Mouse (Mus musculus): ENCODE measurements around the gene Slc13a4.

- TF ChIP-seq CTCF (IDR thresholded peaks at IDR 0.05; ENCODE audit: insufficient read depth, low read depth, low read length) = no peak
- TF ChIP-seq POLR2A (IDR thresholded peaks at IDR 0.05; ENCODE audit: insufficient read depth, low read depth, low read length) = no peak
Observed at GRCm38 (mm10) chr6:35253474-35253873, 54.5 kb downstream of the Slc13a4 start.

Measured in olfactory bulb, adult 2 months (tissue).